Mouse (Mus musculus) lung, adult 18-20 months (tissue): Measurements from ENCODE around the gene Kdm2a.

Experiments
- DNase-seq, 2 experiments: peaks; one replicate each; pipeline ENCODE4 v3.0.0; 2022; ENCODE audit warnings: mixed read lengths in 2 of 2

Gene Kdm2a

GRCm38 (mm10) chr19:4298322-4299121, 99.6 kb downstream of the Kdm2a start:
- peak in 1 of 2 experiments; percentile 5 for DNase-seq

DNA sequence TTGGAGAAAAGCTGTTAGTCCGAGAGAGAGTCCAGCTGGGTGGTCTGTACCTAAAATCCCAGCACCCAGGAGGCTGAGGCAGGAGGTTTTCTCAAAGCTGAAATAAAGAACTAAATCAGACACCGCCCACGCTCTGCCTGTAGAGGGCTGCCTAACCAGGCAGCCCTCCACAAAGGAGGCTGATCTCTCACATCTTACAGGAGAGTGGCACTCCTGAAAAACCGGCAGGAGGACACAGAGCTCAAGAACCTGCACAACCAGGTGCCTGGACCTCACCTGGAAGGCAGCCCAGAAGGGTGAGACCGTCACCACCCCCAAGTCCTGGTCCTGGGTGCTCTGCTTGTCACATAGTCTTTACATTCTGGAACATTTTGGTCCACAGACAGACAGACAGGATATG, 100.2 kb downstream of the Kdm2a start:
- peak; percentile 38 to 64 for DNase-seq

GRCm38 (mm10) chr19:4296611-4297010, 101.5 kb downstream of the Kdm2a start:
- DNase-seq: no peak

DNA sequence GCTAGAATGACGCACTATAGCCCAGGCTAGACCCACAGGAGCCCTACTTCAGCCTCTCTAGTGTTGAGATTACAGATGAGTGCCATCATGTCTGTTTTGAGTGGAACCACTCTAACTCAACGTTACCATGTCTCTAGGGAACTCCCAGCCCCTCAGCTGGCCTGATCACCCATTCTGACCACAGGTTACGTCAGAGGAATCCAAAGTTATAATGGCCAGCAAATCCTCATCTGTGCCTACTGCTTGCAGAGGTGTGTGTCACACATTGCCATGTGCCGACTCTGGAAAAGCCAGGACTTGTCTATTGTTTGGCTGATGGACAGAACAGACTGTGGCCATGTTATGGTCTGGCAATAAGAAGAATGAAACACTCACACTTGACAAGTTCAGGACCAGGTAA, 102.7 kb downstream of the Kdm2a start:
- DNase-seq: no peak

DNA sequence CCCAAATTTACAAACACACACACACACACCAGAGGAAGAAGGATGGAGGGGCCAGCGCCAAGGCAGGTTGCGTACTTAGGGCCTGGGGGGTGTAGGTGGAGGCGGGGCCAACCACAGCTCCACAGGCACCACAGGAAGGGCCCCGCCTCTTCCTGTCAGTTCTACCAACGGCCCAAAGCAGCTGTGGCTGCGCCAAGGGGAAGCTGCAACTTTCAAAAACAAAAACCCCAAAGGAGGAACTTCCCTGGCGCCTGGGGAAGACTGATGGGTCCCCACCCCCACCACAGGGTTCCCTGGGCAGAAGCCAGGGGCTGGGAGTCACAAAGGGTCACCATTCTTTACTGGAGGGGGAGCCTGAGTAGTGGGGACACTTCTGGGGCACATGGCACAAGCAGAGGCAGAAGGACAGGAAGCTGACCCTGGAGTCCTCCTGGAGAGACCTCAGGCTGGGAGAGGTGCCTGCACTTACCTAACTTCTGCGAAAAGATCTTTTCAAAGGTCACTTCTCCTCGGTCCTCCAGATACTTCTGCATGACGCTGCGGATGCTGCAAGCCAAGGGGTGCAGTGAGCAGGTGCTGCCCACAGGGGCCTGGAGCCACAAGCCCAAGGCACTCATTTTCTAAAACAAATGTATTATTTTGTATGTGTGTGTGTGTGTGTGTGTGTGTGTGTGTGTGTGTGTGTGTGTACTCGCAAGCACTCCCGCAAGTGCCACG, 103.5 kb downstream of the Kdm2a start:
- DNase-seq: peak; percentile 86

- no peak for DNase-seq
Measured at GRCm38 (mm10) chr19:4291161-4291560, 106.9 kb downstream of the Kdm2a start.

- DNase-seq: peak in 1 of 2 experiments; percentile 7
Measured at GRCm38 (mm10) chr19:4290749-4291148, 107.3 kb downstream of the Kdm2a start.

GRCm38 (mm10) chr19:4283653-4284052, 114.4 kb downstream of the Kdm2a start:
- no peak for DNase-seq

DNA sequence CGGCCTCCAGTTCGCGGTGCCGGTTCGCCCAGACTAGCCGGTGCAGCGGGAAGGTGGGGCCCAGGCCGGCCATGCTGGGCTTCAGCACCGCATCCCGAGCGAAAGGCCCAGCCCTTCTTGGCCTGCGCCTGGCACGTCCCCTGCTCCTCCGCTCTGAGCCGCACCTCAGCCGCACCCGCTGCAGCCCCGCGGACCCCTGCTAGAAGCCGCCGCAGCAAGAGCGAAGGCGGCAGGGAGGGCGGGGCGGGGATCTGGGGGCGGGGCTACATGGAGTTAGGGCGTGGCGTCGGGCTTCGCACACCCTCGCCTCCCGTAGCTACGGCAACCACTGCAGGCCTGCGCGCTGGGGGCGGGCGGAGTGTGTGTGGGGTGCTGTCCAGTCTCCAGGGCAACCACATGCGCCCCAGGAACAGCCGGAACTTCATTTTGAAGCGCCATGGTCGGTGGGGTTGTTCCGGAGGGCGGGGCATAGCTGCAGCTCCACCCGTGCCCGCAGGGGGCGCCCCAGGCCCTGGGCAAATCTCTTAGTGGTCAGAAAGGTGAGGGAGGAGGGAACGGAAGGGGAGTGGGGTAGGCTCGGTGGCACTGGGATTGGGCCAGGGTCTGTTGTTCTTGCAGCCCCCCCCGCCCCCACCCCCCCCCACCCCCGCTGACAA, 115.1 kb downstream of the Kdm2a start, which contains the start of gene Ankrd13d:
Gene Ankrd13d, minus strand, starts transcription at position 240 of the 656 bp plus-strand sequence.
- peak; percentile 88 to 90 for DNase-seq

GRCm38 (mm10) chr19:4280425-4280824, 117.7 kb downstream of the Kdm2a start:
- DNase-seq: no peak

DNA sequence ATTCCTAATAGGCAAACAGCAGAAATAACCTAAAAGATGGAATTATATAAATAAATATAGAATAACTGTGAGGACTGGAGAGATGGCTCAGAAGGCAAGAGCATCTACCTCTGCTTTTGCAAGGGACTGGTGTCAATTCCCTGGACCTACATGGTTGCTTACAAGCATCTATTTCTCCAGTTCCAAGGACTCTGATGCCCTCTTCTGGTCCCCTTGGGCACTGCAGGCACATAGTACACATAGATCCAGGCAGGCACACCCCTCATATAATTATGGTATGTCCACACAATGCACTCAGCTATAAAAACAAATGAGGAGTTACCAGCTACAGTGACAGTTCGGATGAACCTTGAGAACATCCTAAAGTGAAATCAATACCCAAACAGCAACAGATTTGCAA, 118.6 kb downstream of the Kdm2a start:
- DNase-seq: no peak

GRCm38 (mm10) chr19:4270972-4271371, 127.1 kb downstream of the Kdm2a start:
- no peak for DNase-seq

DNA sequence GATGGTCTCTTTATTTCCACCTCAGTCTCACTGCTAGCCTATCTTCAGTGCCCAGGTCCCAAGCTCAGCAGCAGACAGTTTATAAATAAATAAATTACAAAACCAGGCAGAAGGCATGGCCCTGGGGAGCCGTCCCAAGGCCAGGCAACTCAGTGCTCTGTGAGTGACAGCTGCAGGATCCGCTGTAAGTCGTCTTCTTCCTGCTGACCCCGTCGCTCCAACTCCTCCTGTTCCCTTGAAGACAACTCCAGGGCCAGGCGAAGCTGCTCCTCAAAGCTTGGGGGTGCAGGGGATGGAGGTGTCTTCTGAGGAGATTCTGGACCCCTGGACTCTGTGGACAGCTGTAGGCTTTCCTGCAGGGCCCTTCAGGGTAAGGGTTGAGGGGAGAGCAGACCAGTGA, 127.9 kb downstream of the Kdm2a start:
- DNase-seq: no peak

- peak; percentile 90 to 92 for DNase-seq
Measured at GRCm38 (mm10) chr19:4268566-4269361, 129.3 kb downstream of the Kdm2a start, which contains the start of gene Ssh3. TSS of gene Ssh3 (minus strand) at chr19:4269180.

DNA sequence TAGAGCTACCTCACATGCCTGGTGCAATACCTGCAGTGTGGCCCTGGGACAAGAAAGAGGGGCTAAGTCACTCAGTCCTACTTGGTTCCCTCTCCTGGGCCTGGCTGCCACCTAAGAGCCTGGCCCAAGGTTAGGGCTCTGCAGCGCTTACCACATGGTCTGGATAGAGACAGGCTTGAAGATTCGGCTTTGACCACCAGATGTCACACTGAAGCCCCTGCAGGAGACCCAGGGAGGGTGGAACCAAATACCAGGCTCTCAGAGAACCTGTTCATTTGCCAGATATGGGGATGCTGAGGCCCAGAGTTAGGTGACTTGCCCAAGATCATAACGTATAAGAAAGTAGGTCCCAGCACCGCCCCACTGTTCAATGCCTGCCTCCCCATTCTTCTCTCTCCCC, 132.1 kb downstream of the Kdm2a start:
- DNase-seq: no peak
